Mouse (Mus musculus): ENCODE measurements around the gene Ctnnal1.

The Ctnnal1 gene

DNA sequence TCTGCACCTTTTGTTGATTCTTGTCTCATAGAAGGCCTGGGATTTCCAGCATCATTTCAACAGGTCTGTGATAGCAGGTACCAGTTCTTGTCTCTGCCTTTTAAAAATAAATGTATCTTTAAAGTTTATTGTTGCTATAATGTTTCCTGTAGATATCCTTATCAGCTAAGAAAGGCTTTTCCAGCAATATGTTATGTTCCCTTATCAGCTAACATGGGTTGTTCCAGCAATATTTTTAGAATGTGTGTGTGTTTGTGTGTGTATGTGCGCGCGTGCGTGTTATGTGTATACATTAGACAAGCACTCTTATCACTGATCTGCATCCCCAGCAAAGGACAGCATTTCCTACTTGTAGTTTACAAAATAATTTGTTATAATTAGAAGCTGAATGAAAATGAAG lies 3.4 kb downstream of the Ctnnal1 start:
- no peak for DNase-seq (ENCODE audit: low spot score in 2 of 2)

DNA sequence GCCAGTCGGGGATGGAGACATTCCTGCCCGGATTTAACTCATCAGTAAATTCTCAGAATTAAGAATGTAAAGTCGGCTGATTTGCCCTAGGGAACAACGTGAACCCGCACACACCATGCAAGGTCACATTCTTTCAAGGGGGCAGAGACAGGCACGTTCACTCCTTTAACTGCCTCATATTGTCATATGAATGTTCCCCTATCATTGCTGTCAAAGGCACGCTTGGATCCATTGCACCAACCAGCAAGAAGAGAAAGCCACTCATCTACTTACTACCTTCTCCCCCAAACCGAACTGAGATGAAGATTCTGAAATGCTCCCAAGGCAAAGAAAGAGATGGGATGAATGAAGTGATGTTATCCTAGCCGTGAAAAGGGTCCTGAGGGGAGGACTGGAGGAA lies 6.3 kb downstream of the Ctnnal1 start:
- no peak for DNase-seq (ENCODE audit: low spot score in 2 of 2)

DNA sequence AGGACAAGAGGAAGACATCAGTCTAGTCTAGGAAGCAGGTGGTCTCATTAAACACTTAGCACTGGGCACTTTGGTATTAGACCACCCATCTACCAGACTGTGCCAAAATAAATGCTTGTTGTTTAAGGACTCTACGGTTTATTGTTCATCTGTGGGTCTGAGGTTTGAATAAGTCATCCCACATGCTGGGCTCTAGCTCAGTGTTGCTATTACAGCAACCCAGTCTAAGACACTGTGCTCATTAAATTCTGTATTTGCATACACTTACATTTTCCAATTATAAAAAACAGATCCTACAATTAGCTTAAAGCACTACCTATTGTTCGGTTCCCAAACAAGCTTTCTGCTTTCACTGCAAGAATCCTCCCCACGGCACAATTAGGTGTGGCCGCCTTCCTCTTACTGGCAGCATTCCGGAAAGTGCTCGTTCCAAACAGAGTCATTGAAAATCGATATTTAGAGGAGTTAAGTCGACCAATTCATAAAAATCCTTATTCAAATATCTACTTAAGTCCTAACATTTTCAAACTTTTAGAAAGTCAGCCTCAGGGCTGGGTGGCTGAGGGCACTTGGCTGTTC lies 8.5 kb downstream of the Ctnnal1 start:
- DNase-seq (ENCODE audit: low spot score in 2 of 2), result no peak

DNA sequence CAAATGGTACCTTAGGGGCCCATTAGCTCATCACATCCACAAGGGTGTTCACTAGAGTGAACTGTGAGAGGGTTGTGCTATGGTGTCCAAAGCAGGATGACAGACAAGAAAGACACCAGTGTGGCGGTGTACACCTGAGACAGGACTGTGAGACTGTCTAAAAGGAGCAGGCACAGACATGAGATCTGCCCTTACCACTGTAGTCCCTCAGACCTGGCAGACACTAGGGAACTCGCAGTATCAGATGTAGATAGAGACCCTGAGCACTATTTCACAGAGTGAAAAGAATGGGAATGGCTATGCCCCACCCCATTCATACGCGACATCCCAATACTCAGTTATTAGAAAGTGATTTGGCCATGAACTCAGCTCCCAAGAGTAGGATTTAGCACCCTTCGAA lies 9.1 kb downstream of the Ctnnal1 start:
- no peak for DNase-seq (ENCODE audit: low spot score in 2 of 2)

DNA sequence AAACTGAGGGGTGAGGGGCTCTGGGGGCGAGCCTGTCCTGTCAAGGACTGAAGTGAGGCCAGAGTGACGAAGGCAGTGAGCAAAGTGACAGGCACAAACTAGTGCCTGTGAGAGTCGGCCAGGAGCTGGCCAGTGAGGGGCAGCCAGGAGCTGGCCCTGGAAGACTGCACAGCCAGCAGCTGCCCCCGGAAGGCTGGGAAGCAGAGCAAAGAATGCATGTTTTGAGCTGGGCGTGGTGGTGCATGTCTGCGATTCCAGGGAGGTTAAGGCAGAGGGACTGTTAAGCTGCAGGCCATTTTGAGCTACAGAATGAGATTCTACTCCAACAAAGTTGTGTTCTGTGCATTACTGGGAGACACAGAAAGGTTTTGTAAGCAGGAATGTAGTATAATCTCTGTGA lies 14.3 kb downstream of the Ctnnal1 start:
- DNase-seq (ENCODE audit: low spot score in 2 of 2), result no peak

DNA sequence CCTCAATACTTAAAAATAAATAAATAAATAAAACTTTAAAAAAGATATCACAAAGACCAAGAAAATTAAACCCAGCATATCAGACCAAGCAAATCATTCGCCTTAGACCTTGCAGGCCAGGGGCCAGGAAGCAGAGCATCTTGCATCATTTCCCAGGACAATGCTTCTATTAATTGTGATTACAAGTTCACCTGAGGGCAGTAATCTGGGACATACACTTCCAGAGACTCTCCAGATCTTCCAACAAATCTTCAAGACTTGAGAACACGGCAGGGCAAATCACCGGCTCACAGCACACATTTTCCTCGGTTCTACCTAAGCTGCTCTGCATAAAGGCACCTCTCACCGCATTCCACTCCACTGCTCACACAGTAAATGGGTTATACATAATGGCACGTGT lies 16.9 kb downstream of the Ctnnal1 start:
- no peak for DNase-seq (ENCODE audit: low spot score in 2 of 2)

DNA sequence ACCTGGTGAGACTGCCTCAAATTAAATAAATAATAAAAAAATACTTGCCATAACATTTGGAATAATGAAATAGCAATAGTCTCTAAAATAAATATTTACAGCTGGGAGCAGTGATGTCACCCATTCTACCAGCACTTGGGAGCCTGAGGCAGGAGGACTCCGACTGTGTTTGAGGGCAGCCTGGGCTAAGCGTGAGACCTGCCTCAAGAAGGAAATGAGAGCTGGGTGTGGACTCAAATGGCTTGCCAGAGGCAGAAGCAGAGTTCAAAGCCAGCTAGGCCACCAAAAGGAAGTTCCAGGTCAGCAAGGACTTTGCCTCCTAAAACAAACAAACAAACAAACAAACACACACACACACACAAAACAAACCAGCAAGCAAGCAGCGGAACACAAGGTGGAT lies 17.6 kb downstream of the Ctnnal1 start:
- DNase-seq (ENCODE audit: low spot score in 2 of 2), result no peak

DNA sequence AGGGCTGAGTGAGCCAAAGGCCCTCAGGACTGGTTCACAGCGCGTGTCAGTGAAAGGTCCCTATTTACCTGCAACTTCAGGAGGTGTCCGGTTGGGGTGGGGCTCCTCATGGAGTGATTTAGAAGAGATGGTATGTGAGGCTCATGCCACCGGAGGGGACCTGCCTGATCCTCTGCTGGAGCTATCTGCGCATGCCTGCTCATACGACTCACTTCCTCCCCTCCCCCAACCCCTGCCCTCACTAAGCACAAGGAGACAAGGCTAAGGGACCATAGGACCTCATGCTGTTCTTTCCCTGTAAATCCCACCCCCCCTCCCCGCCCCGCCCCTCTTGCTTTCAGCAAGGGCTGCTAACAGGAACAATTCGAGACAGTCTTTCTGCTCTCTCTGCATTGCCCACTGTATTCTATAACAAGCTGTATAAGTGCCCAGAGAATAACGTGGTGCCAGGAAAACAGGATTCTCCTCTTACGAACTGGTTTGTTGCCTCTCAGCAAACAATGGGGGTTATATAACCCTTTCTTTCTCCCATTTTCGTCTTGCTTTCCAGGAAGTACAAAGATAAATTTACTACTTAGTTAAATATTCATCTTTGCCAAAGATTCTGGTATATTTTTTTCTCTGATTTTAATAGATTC lies 19.0 kb downstream of the Ctnnal1 start:
- DNase-seq (ENCODE audit: low spot score in 2 of 2), result no peak

DNA sequence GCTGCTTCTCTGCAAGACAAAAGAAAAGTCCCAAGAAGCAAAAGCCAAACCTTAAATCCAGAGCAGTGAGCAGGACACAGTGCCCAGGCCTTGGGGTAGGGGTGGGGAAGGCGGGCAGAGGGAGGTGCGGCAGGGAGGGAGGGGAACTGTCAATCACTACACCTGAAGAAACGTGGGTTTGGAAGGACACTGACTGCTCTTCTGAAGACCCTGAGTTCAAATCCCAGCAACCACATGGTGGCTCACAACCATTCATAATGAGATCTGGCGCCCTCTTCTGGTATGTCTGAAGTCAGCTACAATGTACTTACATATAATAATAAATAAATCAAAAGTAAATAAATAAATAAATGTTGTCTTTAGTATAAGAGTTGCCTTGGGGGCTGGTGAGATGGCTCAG lies 20.1 kb downstream of the Ctnnal1 start:
- no peak for DNase-seq (ENCODE audit: low spot score in 2 of 2)

DNA sequence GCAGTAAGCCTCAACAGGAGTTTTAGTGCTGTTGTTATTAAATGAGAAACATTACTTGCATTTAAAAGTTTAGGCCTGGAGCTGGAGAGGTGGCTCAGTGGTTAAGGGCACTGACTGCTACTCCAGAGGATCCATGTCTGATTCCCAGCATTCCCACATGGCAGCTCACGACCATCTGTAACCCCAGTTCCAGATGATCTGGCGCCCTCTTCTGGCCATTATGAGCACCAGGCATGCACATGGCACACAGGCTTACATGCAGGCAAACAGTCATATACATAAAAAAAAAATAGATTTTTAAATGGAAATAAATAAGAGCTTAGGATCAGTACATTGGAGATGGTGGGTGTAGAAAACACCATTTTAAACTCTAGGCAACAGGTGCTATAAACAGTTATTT lies 21.0 kb downstream of the Ctnnal1 start:
- DNase-seq (ENCODE audit: low spot score in 2 of 2), result no peak

DNA sequence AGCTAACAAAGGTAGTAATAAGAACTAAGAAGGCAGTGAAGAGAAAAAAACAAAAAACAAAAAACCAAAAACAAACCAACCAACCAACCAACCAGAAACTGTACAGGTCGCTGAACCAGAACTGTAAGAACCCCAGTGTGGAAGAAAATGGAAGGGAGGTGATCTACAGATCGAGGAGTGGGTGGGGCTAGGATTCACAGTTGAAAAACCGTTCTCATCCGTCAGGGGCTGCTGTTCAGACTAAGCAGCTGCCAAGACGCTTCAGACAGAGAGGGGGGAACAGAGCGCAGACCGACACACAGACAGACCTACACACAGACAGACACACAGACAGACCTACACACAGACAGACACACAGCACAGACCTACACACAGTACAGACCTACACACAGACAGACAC lies 22.5 kb downstream of the Ctnnal1 start:
- DNase-seq (ENCODE audit: low spot score in 2 of 2), result no peak

DNA sequence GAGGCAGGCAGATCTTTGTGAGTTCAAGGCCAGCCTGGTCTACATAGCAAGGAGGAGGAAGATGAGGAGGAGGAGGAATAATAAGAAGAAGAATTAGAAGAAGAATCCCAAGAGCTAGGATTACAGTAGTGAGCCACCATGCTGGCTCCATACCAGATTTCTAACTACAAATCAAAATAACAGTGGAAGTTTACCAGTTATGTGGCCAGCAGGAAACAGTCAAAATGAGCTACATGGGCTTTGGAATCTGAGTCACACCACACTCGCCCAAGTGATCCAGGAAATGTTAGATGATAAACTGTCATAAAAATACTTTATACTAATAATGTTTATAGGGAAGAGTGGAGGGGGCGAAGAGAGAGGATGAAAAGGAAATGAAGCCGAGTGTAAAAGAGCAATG lies 24.7 kb downstream of the Ctnnal1 start:
- DNase-seq (ENCODE audit: low spot score in 2 of 2), result no peak

DNA sequence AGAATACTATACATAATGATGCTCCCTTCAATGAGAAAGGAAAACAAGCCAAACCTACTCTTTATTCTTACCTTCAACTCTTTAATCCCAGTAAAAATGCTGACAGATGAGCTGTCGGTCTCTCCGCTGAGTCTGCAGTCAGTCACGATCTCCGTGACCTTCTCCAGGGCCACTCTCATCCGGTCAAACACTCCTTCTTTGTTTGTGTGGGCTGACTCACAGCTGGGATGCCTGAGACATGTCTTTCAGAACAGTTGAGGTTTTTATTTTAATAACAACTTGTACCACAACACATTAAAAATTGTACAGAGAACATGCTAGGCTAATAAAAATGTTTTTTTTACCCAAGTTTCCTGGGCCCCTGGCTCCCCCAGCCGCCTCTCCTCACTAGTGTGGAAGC lies 27.3 kb downstream of the Ctnnal1 start:
- no peak for DNase-seq (ENCODE audit: low spot score in 2 of 2)

DNA sequence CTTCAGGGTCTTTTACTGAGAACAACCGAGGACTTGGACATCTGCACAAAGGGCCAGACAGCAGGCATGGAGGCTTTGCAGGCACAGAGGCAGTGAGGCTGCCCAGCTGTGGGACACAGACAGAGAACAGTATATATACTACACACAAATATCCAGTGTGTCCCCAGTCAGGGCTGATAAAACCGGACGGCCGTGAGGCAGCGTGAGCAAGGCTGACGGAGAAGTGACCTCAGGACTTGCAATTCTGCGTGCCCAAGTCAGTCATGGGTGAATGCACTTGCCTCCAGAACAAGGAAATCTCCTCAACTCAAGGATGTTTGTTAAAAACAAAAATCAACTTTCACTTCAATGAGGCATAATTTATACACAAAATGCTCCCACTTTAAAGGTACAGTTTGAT lies 33.0 kb downstream of the Ctnnal1 start:
- DNase-seq (ENCODE audit: low spot score in 2 of 2), result no peak

DNA sequence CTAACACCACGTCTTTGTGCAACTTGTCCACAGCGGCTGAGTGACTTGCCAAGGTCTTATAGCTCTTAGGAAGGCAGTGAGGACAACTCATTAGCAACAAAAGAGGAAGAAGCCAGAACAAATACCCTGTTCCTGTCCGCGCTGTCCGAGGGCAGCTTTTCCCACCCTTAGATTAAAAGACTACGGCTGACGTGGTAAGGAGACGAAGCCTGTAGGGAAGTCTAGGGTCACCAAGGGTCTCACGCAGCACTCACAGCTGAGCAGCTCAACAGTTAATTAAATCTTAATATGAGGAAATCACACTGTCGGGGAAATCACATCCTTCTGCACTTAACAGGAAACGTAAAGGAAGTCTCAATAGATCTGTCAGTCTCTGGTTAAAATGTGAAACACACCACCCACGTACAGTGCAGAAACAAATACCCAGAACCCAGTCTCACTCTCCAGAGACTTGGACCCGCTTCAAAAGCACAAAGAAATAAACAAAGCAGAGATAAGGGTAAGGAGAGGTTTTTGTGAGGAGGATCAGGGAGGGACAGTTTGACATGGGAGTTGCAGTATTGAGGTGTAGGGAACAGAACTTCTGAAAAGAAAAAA lies 33.9 kb downstream of the Ctnnal1 start:
- no peak for DNase-seq (ENCODE audit: low spot score in 2 of 2)

DNA sequence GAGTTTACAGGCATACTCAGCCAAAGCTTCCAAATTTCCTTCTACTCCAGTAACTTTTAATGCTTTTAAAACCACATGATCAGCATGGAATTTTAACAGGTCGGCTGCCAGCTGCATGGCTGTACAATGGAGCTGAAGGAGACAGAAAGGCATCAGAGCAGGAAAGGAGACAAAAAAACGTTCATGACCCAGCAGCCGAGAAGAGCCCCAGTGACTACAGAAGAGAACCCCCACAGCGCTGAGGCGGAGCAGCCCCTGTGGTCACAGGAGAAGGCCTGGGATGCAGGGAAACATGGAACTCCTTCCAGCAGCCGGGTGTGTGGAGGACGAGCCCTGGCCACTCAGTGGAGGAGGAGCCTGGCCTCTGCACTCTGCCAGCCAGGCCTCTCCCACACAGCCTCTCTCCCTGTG lies 35.5 kb downstream of the Ctnnal1 start:
- no peak for DNase-seq (ENCODE audit: low spot score in 2 of 2)

DNA sequence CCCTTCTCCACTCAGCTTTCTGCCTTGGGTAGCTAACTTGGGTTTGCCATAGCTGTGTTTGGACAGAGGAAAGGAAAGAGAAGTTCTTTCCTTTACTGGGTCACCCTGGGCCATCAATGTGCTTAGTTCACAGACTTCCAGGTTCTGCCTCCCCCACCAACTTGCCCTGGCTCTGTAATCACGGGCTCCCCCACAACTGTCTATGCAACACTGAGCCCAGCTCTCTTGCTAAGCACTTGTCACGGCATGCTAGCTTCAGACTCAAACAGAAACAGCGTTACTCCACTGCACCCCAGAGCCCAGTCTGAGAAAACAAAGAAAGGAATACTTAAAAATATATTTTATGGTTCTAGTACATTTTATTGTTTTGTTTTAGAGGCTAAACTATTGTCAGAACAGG lies 36.1 kb downstream of the Ctnnal1 start:
- no peak for DNase-seq (ENCODE audit: low spot score in 2 of 2)

DNA sequence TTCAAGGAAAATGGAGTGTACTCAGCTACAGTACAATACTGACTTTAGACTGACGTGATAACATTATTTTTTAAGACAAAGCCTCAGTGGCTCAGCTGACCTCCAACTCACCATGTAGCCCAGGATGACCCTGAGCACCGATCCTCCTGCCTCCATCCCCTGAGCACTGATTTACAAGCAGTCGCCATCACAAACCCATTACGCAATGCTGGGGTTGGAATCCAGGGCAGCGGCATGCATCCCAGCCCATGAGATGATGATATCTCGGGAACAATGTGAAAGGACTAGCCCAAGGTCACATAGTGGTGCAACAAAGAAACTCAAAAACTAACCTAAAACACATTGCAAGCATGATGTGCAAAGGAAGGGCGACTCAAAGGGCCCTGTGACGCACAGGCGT lies 40.8 kb downstream of the Ctnnal1 start:
- DNase-seq (ENCODE audit: low spot score in 2 of 2), result no peak

DNA sequence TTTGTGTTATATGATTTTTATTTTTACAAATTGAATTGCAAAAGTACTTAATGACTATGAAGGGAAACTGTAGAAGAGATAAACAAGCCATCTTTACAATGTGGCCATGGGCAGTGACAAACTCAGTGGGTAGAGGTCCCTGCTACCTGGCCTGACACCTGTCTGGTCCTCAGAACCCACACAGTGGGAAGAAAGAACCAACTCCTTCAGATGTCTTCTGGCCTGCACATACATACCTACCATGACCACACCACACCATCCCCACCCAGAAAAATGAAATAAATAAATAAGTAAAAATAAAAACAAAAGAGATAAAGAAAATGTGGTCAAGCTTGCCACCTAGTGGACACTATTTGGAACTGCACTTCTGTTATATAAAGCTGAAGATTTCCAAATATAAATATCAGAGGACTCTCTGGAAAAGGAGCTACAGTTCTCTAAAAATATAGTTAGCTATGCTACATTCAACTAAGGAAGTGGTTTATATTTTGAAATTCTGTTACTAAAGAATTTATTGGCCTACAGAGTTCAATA lies 44.9 kb downstream of the Ctnnal1 start:
- no peak for DNase-seq (ENCODE audit: low spot score in 2 of 2)

DNA sequence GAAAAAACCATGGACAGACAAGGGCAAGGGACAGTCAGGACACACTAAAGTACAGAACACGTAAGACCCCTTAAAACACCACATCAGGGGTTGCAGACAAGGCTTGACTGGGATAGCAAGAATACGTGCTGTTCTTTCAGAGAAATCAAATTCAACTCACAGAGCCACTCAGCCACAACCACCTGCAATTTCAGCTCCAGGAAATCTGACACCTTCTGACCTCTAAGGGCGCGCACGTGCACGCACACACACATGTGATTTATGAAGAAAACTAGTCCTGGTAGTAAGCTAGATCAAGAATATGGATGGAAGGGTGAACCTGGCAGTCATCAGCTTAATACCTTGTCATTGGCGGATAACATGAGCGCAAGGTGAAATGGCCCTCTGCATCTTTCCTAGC lies 49.9 kb downstream of the Ctnnal1 start:
- no peak for DNase-seq (ENCODE audit: low spot score in 2 of 2)

DNA sequence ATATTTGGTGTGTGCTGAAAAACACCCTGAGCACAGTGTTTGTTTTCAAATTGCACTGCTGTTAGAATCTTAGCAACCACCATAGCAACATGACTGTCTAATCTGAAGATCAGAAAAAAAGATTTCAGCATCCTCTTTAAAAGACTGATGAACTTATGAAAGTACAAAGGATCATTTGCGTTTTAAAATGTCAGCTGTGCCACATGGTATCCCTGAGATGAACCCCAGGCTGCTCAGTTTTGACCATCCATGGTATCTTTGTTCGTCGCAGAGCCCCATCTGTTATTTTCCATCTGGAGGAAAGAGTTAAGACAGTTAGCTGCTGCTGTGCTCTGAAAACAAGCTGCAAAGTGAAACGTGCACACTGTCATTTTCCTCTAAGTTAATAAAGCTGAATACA lies 52.9 kb downstream of the Ctnnal1 start:
- DNase-seq (ENCODE audit: low spot score in 2 of 2), result no peak

DNA sequence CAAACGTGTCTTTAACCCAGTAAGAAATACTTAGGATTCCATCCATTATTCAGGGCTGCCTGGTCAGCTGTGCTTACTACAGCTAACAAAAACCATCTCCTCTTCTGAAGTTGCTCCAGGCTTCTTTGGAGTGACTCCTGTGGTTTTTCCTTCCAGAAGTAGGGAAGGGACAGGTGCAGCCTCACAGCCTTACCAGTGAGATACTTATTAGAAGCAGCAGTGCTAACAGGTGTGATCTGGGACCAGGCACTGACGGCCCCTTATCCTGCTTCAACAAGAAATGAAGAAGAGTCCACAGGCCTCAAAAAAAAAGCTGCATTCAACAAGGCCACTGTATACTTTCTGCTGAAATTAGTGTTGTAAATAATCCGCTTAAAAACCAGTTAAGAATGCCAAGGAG lies 53.3 kb downstream of the Ctnnal1 start:
- DNase-seq (ENCODE audit: low spot score in 2 of 2), result no peak

DNA sequence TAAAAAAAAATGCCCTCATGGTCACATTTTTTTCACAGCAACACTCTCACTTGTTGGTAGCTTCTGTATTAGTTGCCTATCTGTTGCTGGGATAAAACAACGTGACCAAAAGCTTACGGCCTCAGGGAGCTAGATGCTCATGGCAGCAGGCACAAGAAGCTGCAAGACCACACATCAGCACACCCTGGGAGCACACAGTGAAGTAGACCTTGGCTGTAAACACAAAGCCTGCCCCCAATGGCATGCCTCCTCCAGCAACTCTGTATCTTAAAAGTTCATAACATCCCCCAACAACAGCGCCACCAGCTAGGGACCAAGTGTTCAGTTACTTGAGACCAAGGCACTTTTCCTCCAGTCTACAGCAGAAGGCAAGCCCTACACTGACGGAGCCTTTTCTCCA lies 55.9 kb downstream of the Ctnnal1 start:
- DNase-seq (ENCODE audit: low spot score in 2 of 2), result no peak

Data from right cerebral cortex, postnatal 36 days (tissue).